Mouse (Mus musculus) frontal cortex, adult 2 months (tissue): ENCODE data around the gene Rusc2. TPM values are rescaled to one million over a fixed set of nuclear protein-coding genes. Genes with fewer than 3 reads are reported as not detected.

Source experiments
- DNase-seq, 2 experiments: peaks; one replicate each; pipeline ENCODE4 v3.0.0; 2022; ENCODE audit warnings: low spot score in 1 of 2; ENCODE audit errors: extremely low spot score in 1 of 2
- polyA plus RNA-seq: library from polyadenylated mRNA; depleted of rRNA; stranded (reverse); fragments of >200 nt; gene quantifications from 2 replicates; pipeline ENCODE4 v1.2.3, GENCODE M21; 2012

Gene Rusc2
- polyA plus RNA-seq, 1 experiment, result 60.0 TPM

DNA sequence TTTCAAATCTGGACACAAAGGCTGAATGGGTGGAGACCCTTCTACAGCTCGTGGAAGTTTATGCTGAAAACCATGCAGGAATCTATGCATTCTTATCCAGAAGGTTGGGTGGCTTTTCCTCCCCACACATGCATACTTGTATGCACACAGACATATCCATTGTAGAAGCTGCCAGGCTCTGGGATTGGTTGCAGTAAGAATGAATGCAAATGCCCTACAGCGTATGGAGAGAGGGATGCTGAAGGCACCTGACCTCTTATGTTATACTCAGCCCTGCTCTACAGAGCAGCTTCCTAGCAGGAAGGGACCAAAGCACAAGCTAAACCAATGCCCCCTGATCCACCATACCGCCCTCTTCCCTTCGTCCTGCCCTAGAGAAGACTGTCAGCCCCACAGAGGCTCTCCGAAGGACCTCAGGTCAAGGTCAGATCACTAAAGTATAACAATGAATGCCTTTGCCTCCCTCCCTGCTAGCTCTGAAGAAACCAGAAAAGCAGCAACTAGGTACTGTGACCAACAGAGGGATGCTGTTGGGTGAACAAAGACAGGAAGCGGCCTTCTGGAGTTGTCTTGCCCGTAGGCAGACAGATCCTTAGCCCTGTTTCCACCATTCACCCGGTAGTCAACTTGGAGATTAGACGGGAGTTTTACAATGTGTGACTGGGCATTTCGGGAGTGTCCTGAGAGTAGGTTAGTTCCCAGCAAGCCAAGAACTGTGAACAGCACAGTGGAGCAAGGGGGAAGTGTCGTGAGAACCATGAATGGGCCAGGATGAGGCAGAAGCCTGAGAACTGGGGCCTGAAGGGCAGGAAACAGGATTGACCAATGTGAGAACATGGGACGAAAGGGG is 25.5 kb downstream of the Rusc2 start:
- DNase-seq, result no peak

- DNase-seq, result no peak
Observed at GRCm38 (mm10) chr4:43414761-43415160, 33.0 kb downstream of the Rusc2 start.

- no peak for DNase-seq
Observed at GRCm38 (mm10) chr4:43415221-43416070, 33.7 kb downstream of the Rusc2 start.

DNA sequence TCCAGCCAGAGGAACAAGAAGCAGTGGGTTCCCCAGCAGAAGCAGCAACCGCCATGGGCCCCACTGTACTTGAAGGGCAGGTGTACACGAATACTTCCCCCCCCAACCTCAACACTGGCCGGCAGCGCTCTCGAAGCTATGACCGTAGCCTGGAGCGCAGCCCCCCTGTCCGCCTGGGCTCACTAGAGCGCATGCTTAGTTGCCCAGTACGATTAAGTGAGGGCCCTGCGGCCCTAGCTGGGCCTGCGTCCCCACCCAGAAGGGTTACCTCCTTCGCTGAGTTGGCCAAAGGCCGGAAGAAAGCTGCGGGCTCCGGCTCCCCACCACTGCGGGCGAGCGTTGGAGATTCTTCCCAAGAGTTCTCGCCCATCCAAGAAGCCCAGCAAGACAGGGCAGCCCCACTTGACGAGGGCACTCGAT is 34.3 kb downstream of the Rusc2 start:
- no peak for DNase-seq

GRCm38 (mm10) chr4:43417269-43418062 is 35.7 kb downstream of the Rusc2 start:
- DNase-seq, result peak in 1 of 2 experiments; percentile 43

GRCm38 (mm10) chr4:43418450-43418849 is 36.7 kb downstream of the Rusc2 start:
- DNase-seq, result no peak

DNA sequence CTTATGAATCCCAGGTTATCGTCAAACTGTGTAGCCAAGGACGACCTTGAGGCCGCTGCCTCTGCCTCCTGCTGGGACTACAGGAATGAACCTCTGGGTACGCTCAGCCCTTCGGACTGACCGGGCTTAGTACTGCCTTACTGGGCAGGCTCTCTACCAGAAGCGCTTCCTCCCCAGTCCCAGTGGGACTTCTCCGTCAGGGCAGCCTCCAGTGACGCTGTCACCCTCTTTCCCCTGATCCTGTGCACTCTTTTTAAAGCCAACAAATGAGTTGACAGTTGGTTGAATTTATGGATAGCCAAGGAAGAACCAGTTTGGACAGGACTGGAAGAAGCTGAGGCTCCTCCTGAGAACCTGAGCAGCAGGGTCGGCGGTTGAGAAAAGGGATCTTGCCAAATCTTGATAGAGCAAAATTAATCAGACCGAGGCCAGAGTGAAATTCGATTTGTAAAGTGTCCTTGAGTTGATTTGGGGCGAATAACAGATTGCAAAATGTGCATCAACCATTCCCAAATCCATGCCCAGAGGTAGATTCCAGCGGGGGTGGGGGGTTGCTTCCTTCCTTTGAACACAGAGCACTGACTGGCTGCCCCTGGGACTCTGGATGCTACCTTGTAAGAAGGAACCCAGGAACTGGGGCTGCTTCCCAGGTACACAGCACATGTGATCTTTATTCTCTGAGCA is 37.3 kb downstream of the Rusc2 start:
- no peak for DNase-seq

DNA sequence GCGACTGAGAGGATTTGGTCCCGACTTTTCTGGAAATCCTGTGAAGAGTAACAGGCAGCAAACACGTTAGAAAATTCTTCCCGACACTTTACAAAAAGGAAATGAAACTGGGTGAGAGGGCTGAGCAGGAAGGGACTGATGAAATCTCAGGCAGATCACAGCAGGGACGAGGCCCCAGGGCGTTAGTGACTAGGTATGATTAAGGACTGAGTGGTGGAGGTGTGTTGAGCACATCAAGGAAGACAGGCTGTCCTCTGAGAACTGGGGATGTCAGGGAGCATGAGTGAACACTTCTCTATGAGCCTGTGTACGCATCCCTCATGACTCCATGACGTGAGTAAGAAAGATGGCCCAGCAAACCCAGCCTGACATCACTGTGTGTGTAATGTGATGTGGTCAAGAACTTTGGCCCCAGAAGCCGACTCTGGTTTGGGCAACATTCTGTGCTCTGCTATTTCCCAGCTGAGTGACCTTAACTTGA is 38.1 kb downstream of the Rusc2 start:
- DNase-seq, result no peak

DNA sequence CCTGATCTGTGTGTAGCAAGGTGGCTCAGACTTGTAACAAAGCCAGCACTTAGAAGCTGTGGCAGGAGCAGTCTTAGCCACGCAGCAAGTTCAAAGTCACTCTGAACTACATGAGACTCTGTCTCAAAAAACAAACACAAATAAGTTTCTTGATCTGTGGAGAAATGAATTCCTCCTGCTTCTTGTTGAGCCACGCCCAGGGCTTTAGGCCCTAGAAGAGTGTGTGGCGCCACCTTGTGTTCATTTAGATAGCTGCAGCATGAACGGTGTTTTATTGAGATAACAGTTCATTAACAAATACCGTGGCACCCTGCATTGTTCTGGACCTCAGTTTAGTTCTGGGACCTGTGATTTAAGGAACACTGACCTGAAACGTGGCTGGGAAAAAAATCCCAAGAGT is 38.5 kb downstream of the Rusc2 start:
- peak in 1 of 2 experiments; percentile 91 for DNase-seq

- DNase-seq, result no peak
Observed at GRCm38 (mm10) chr4:43421632-43422240, 40.0 kb downstream of the Rusc2 start.

DNA sequence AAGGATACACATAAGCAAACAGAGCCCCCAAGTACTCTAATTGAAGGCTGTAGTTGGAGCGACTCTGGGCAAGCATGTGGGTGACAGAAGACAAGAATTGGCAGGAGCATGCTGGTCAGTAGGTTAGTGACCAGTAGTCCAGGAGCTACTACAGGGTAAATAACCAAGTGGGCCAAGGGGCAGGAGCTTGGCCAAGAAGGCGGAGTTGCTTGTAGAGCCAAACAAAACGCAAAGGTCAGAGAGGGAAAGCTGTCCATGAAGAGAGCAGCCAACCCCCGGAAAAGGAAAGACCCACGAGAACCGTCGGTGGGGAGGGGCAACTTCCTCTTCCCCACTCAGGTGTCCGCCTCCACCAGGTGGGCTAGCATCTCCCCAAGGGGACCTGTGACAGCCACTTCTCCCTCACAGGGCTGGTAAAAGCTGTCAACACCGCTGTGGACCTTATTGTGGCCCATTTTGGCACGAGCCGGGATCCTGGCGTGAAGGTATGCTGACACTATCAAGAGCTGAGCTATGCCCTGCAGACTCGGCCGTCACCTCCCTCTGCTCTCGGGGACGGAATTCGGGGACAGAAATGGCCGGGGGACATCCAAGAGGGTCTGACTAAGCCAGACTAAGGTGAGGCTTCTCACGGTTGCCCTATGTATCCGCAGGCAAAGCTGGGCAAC is 41.6 kb downstream of the Rusc2 start:
- no peak for DNase-seq

- DNase-seq, result no peak
Observed at GRCm38 (mm10) chr4:43424072-43424471, 42.3 kb downstream of the Rusc2 start.

DNA sequence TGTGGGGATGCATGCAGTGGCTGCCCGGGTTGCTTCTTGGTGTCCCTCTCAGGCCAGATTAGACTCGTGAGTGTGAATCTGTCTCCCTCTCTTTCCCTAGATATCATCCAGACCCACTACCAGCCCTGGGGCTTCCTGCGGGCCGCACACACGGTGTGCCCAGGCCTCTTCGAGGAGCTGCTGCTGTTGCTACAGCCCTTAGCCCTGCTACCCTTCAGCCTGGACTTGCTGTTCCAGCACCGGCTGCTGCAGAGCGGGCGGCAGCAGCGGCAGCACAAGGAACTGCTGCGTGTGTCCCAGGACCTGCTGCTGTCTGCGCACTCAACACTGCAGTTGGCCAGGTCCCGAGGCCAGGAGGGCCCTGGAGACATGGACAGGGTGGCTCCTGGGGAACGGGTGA is 43.4 kb downstream of the Rusc2 start:
- DNase-seq, result no peak

DNA sequence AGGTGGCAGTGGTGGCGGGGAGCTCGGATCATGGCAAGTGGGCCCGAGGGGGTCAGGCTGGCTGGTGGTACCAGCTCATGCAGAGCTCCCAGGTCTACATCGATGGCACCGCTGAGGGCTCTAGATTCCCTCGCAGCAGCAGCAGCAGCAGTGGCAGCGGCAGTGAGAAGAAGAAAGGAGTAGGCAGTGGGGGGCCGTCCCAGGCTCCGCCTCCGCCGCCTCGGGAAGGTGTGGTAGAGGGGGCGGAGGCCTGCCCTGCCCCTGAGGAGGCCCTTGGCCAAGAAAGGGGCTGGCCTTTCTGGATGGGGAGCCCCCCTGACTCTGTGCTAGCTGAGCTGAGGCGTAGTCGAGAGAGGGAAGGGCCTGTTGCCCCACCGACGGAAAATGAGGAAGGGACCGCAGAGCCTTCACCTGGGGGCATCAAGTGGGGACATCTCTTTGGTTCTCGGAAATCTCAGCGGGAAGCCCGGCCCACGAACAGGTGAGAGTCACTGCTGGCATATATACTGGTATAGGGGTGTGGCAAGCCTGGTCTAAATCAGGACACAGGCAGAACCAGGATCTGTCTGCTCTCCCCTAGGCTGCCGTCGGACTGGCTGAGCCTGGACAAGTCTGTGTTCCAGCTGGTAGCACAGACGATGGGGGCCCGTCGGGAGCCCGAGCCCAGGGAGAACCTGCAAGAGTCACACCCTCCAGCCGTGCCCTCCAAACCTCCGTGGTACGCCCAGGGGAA is 44.0 kb downstream of the Rusc2 start:
- DNase-seq, result no peak

DNA sequence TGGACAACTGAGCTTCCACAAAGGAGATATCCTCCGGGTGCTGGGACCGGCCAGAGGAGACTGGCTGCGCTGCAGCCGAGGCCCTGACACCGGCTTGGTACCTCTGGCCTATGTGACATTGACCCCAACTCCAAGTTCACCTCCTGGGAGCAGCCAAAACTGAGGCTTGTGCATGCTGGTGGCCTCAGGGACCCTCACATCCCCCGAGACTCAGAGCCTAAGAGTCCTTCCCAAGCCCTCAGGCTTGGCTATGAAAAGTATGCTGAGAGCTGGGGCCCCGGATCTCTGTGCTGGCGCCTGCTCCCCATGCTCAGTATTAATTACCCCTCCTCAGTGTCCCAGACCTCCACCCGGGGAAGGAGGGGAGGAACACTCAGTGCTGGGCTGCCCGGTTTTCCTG is 44.7 kb downstream of the Rusc2 start:
- DNase-seq, result no peak

- DNase-seq, result no peak
Observed at GRCm38 (mm10) chr4:43427501-43428179, 45.9 kb downstream of the Rusc2 start.

GRCm38 (mm10) chr4:43428180-43428861 is 46.5 kb downstream of the Rusc2 start:
- DNase-seq, result no peak
